Mouse (Mus musculus): ENCODE data around the gene Castor1. TPM values are rescaled to one million over a fixed set of nuclear protein-coding genes. Genes with fewer than 3 reads are reported as not detected.
A peak's percentile ranks its signal among the peaks of the same experiment; 100 is the strongest.

The Castor1 gene
- polyA plus RNA-seq, 1 experiment from 2014 or later: 2.2 TPM

GRCm38 (mm10) chr11:4220443-4221400 lies 2.7 kb downstream of the Castor1 start:
- 48% methylated on average over 28 of the region's 28 CpGs for WGBS (ENCODE audit: insufficient replicate concordance)
- 0 out of 2 replicates have a peak, but pooled peaks cover 2% of the 10 kb centered on the region for H3K9me3 ChIP-seq (replicated peaks; ENCODE audit: control insufficient read depth, low read length)
- H3K4me2 ChIP-seq: no peak overlapping the region
- H3K27ac ChIP-seq (ENCODE audit: low read depth, low read length): no peak overlapping the region
- no peaks in the 10 kb centered on the region for H3K36me3 ChIP-seq (ENCODE audit: control insufficient read depth, insufficient read depth, low read length)
- H3K9ac ChIP-seq (ENCODE audit: low read depth, low read length): no peak overlapping the region
- H3K4me3 ChIP-seq (ENCODE audit: low read depth, low read length): no peak overlapping the region
- 0 out of 2 replicates have a peak, but pooled peaks cover 9% of the 10 kb centered on the region for H3K27me3 ChIP-seq (ENCODE audit: control insufficient read depth, insufficient read depth, low read length)
- 0 out of 2 replicates have a peak, but pooled peaks cover 10% of the 10 kb centered on the region for H3K4me1 ChIP-seq (ENCODE audit: control insufficient read depth, insufficient read depth, low read length)
- ATAC-seq (replicated peaks; ENCODE audit: insufficient number of reproducible peaks, low FRiP score, low TSS enrichment): no peak

- Histone ChIP-seq H3K27ac (ENCODE audit: low read depth, low read length) (no peak overlapping the region), H3K27me3 (ENCODE audit: control insufficient read depth, insufficient read depth, low read length) (0 out of 2 replicates have a peak, but pooled peaks cover 9% of the 10 kb centered on the region), H3K4me1 (ENCODE audit: control insufficient read depth, insufficient read depth, low read length) (0 out of 2 replicates have a peak, but pooled peaks cover 6% of the 10 kb centered on the region), H3K36me3 (ENCODE audit: control insufficient read depth, insufficient read depth, low read length) (no peaks in the 10 kb centered on the region), H3K9me3 (replicated peaks; ENCODE audit: control insufficient read depth, low read length) (0 out of 2 replicates have a peak, but pooled peaks cover 2% of the 10 kb centered on the region), H3K4me3 (ENCODE audit: low read depth, low read length) (no peak overlapping the region), H3K9ac (ENCODE audit: low read depth, low read length) (no peak overlapping the region), H3K4me2 (no peak overlapping the region)
- WGBS (ENCODE audit: insufficient replicate concordance): 75% methylated on average over 17 of the region's 17 CpGs
- ATAC-seq (replicated peaks; ENCODE audit: insufficient number of reproducible peaks, low FRiP score, low TSS enrichment): no peak
These were observed 4.3 kb downstream of the Castor1 start for GRCm38 (mm10) chr11:4222046-4222950.

- Histone ChIP-seq H3K4me1 (ENCODE audit: control insufficient read depth, insufficient read depth, low read length) (0 out of 2 replicates have a peak, but pooled peaks cover 2% of the 10 kb centered on the region), H3K27ac (ENCODE audit: low read depth, low read length) (peak overlapping the region; percentile 41; the same call in 1 of the 2 replicates), H3K4me2 (no peak overlapping the region), H3K4me3 (ENCODE audit: low read depth, low read length) (peak overlapping the region; percentile 16; the same call in 1 of the 2 replicates), H3K9me3 (replicated peaks; ENCODE audit: control insufficient read depth, low read length) (no peaks in the 10 kb centered on the region), H3K9ac (ENCODE audit: low read depth, low read length) (peak overlapping the region; percentile 13; the same call in 1 of the 2 replicates), H3K27me3 (ENCODE audit: control insufficient read depth, insufficient read depth, low read length) (0 out of 2 replicates have a peak, but pooled peaks cover 3% of the 10 kb centered on the region), H3K36me3 (ENCODE audit: control insufficient read depth, insufficient read depth, low read length) (no peaks in the 10 kb centered on the region)
- peak; percentile 84 for ATAC-seq (replicated peaks; ENCODE audit: insufficient number of reproducible peaks, low FRiP score, low TSS enrichment)
- 21% methylated on average over 7 of the region's 7 CpGs for WGBS (ENCODE audit: insufficient replicate concordance)
These were observed 5.6 kb downstream of the Castor1 start for GRCm38 (mm10) chr11:4223393-4224188.

- H3K4me3 ChIP-seq (ENCODE audit: low read depth, low read length): peak overlapping the region; percentile 16; the same call in 1 of the 2 replicates
- H3K36me3 ChIP-seq (ENCODE audit: control insufficient read depth, insufficient read depth, low read length): no peaks in the 10 kb centered on the region
- H3K4me1 ChIP-seq (ENCODE audit: control insufficient read depth, insufficient read depth, low read length): 0 out of 2 replicates have a peak, but pooled peaks cover 2% of the 10 kb centered on the region
- peak overlapping the region; percentile 47 for H3K4me2 ChIP-seq
- H3K9ac ChIP-seq (ENCODE audit: low read depth, low read length): peak overlapping the region; percentile 63
- peak overlapping the region; percentile 41; the same call in 1 of the 2 replicates for H3K27ac ChIP-seq (ENCODE audit: low read depth, low read length)
- WGBS (ENCODE audit: insufficient replicate concordance): 28% methylated on average over 2 of the region's 2 CpGs
- no peaks in the 10 kb centered on the region for H3K9me3 ChIP-seq (replicated peaks; ENCODE audit: control insufficient read depth, low read length)
- no peak for ATAC-seq (replicated peaks; ENCODE audit: insufficient number of reproducible peaks, low FRiP score, low TSS enrichment)
- 0 out of 2 replicates have a peak, but pooled peaks cover 2% of the 10 kb centered on the region for H3K27me3 ChIP-seq (ENCODE audit: control insufficient read depth, insufficient read depth, low read length)
These were observed 6.2 kb downstream of the Castor1 start for GRCm38 (mm10) chr11:4224223-4224622.

GRCm38 (mm10) chr11:4226569-4227325 lies 8.7 kb downstream of the Castor1 start:
- Histone ChIP-seq H3K4me2 (peak overlapping the region; percentile 14; the same call in 1 of the 2 replicates), H3K27ac (ENCODE audit: low read depth, low read length) (no peak overlapping the region), H3K27me3 (ENCODE audit: control insufficient read depth, insufficient read depth, low read length) (0 out of 2 replicates have a peak, but pooled peaks cover 2% of the 10 kb centered on the region), H3K9me3 (replicated peaks; ENCODE audit: control insufficient read depth, low read length) (no peaks in the 10 kb centered on the region), H3K9ac (ENCODE audit: low read depth, low read length) (no peak overlapping the region), H3K4me3 (ENCODE audit: low read depth, low read length) (no peak overlapping the region), H3K36me3 (ENCODE audit: control insufficient read depth, insufficient read depth, low read length) (no peaks in the 10 kb centered on the region), H3K4me1 (ENCODE audit: control insufficient read depth, insufficient read depth, low read length) (0 out of 2 replicates have a peak, but pooled peaks cover 2% of the 10 kb centered on the region)
- 75% methylated on average over 5 of the region's 5 CpGs for WGBS (ENCODE audit: insufficient replicate concordance)
- ATAC-seq (replicated peaks; ENCODE audit: insufficient number of reproducible peaks, low FRiP score, low TSS enrichment): no peak

GRCm38 (mm10) chr11:4228463-4228862 lies 10.4 kb downstream of the Castor1 start:
- H3K9me3 ChIP-seq (replicated peaks; ENCODE audit: control insufficient read depth, low read length): no peaks in the 10 kb centered on the region
- no peak overlapping the region for H3K9ac ChIP-seq (ENCODE audit: low read depth, low read length)
- 0 out of 2 replicates have a peak, but pooled peaks cover 2% of the 10 kb centered on the region for H3K4me1 ChIP-seq (ENCODE audit: control insufficient read depth, insufficient read depth, low read length)
- no peak for ATAC-seq (replicated peaks; ENCODE audit: insufficient number of reproducible peaks, low FRiP score, low TSS enrichment)
- 40% methylated on average over 8 of the region's 8 CpGs for WGBS (ENCODE audit: insufficient replicate concordance)
- no peak overlapping the region for H3K4me3 ChIP-seq (ENCODE audit: low read depth, low read length)
- no peaks in the 10 kb centered on the region for H3K27me3 ChIP-seq (ENCODE audit: control insufficient read depth, insufficient read depth, low read length)
- no peak overlapping the region for H3K4me2 ChIP-seq
- no peaks in the 10 kb centered on the region for H3K36me3 ChIP-seq (ENCODE audit: control insufficient read depth, insufficient read depth, low read length)
- no peak overlapping the region for H3K27ac ChIP-seq (ENCODE audit: low read depth, low read length)

- H3K9me3 ChIP-seq (replicated peaks; ENCODE audit: control insufficient read depth, low read length): no peaks in the 10 kb centered on the region
- H3K9ac ChIP-seq (ENCODE audit: low read depth, low read length): 0 out of 2 replicates have a peak overlapping the region, but pooled peaks have one; percentile 22
- no peaks in the 10 kb centered on the region for H3K36me3 ChIP-seq (ENCODE audit: control insufficient read depth, insufficient read depth, low read length)
- H3K27me3 ChIP-seq (ENCODE audit: control insufficient read depth, insufficient read depth, low read length): no peaks in the 10 kb centered on the region
- H3K4me3 ChIP-seq (ENCODE audit: low read depth, low read length): no peak overlapping the region
- ATAC-seq (replicated peaks; ENCODE audit: insufficient number of reproducible peaks, low FRiP score, low TSS enrichment): no peak
- 52% methylated on average over 4 of the region's 4 CpGs for WGBS (ENCODE audit: insufficient replicate concordance)
- H3K27ac ChIP-seq (ENCODE audit: low read depth, low read length): no peak overlapping the region
- H3K4me2 ChIP-seq: no peak overlapping the region
- H3K4me1 ChIP-seq (ENCODE audit: control insufficient read depth, insufficient read depth, low read length): 0 out of 2 replicates have a peak, but pooled peaks cover 2% of the 10 kb centered on the region
These were observed 11.8 kb downstream of the Castor1 start for GRCm38 (mm10) chr11:4229841-4230240.
